ENCODE assay signal across 9 mouse cellular contexts in genomic region chr2:73484561-73485235, GRCm38 (mm10). TPM values are rescaled to one million over a fixed set of nuclear protein-coding genes. Genes with fewer than 3 reads are reported as not detected.
DNase-seq lines count a peak whose midpoint lies in the region; ATAC-seq and TF ChIP-seq lines count a peak whose summit lies in the region.
"Had no signal": no experiment of that assay in that cellular context is flagged by ENCODE, and none has a peak within 500 bp of the region (broad histone marks: within the 10 kb centered on the region; RNA-seq: fewer than 3 reads in every experiment).

No protein-coding gene starts in this region.

- ATAC-seq in forebrain, embryonic 12.5 days (ENCODE audit: low FRiP score) = no peak
- no peak for ATAC-seq in forebrain, postnatal 0 days
- 0 out of 2 replicates have a peak, but pooled peaks have one; percentile 11 for ATAC-seq in liver, embryonic 12.5 days

- H3K27ac ChIP-seq in forebrain, embryonic 12.5 days = peak overlapping the region; percentile 71; the same call in 1 of the 2 replicates
- no peak overlapping the region; the same call in 1 of the 2 replicates for H3K27ac ChIP-seq in forebrain, postnatal 0 days (ENCODE audit: low read depth, low read length)
- peak overlapping the region; percentile 92 for H3K27ac ChIP-seq in thymus, adult 2 months (ENCODE audit: control insufficient read depth, insufficient read depth, low read length)
- peak overlapping the region; percentile 83 for H3K27ac ChIP-seq in liver, embryonic 12.5 days
- H3K27ac ChIP-seq in cerebellum, adult 2 months (ENCODE audit: insufficient read depth, low read length) = no peak overlapping the region
- H3K27ac ChIP-seq: neural tube, embryonic 12.5 days had no signal

- no peak for TF ChIP-seq CTCF in forebrain, postnatal 0 days (IDR thresholded peaks at IDR 0.05; ENCODE audit: low read depth)
- TF ChIP-seq CTCF in thymus, adult 2 months (IDR thresholded peaks at IDR 0.05; ENCODE audit: borderline replicate concordance, control insufficient read depth, extremely low read depth, insufficient read depth, low read length, poor library complexity) = no peak
- TF ChIP-seq CTCF in cerebellum, adult 2 months (IDR thresholded peaks at IDR 0.05; ENCODE audit: borderline replicate concordance, insufficient read depth, low read depth, low read length) = no peak

- no peaks in the 10 kb centered on the region for H3K27me3 ChIP-seq in forebrain, embryonic 12.5 days
- H3K27me3 ChIP-seq in forebrain, postnatal 0 days (ENCODE audit: insufficient read depth, low read length) = no peaks in the 10 kb centered on the region
- H3K27me3 ChIP-seq in thymus, adult 2 months (ENCODE audit: control insufficient read depth, insufficient read depth, low read length) = no peaks in the 10 kb centered on the region
- no peaks in the 10 kb centered on the region for H3K27me3 ChIP-seq in liver, embryonic 12.5 days (replicated peaks)
- H3K27me3 ChIP-seq in cerebellum, adult 2 months (ENCODE audit: control insufficient read depth, insufficient read depth, low read length) = no peaks in the 10 kb centered on the region
- H3K27me3 ChIP-seq: neural tube, embryonic 12.5 days had no signal

- no peak overlapping the region for H3K9ac ChIP-seq in forebrain, embryonic 12.5 days
- H3K9ac ChIP-seq in forebrain, postnatal 0 days = no peak overlapping the region
- peak overlapping the region; percentile 73 for H3K9ac ChIP-seq in liver, embryonic 12.5 days
- H3K9ac ChIP-seq: neural tube, embryonic 12.5 days had no signal

- TF ChIP-seq POLR2A in thymus, adult 2 months (IDR thresholded peaks at IDR 0.05; ENCODE audit: control insufficient read depth, extremely low read depth, insufficient read depth, low read length, poor library complexity) = no peak
- no peak for TF ChIP-seq POLR2A in cerebellum, adult 2 months (IDR thresholded peaks at IDR 0.05; ENCODE audit: borderline replicate concordance, insufficient read depth, low read length)

- H3K4me3 ChIP-seq in forebrain, embryonic 12.5 days (replicated peaks) = no peak overlapping the region
- no peak overlapping the region for H3K4me3 ChIP-seq in forebrain, postnatal 0 days (ENCODE audit: low read depth, low read length)
- peak overlapping the region; percentile 81 for H3K4me3 ChIP-seq in thymus, adult 2 months (ENCODE audit: control insufficient read depth, insufficient read depth, low read length)
- peak overlapping the region; percentile 63 for H3K4me3 ChIP-seq in liver, embryonic 12.5 days
- H3K4me3 ChIP-seq in cerebellum, adult 2 months (replicated peaks; ENCODE audit: insufficient read depth, low read depth, low read length) = no peak overlapping the region
- H3K4me3 ChIP-seq: neural tube, embryonic 12.5 days had no signal

- H3K9me3 ChIP-seq in forebrain, embryonic 12.5 days = no peaks in the 10 kb centered on the region
- H3K9me3 ChIP-seq in forebrain, postnatal 0 days (ENCODE audit: low read length) = no peaks in the 10 kb centered on the region
- no peaks in the 10 kb centered on the region for H3K9me3 ChIP-seq in liver, embryonic 12.5 days (replicated peaks)
- H3K9me3 ChIP-seq: neural tube, embryonic 12.5 days had no signal

- H3K4me1 ChIP-seq in forebrain, embryonic 12.5 days = peaks cover 12% of the 10 kb centered on the region
- H3K4me1 ChIP-seq in forebrain, postnatal 0 days (ENCODE audit: insufficient read depth) = peaks cover 7% of the 10 kb centered on the region; the same call in 1 of the 2 replicates
- H3K4me1 ChIP-seq in thymus, adult 2 months (replicated peaks; ENCODE audit: control insufficient read depth, insufficient read depth, low read length) = peaks cover 18% of the 10 kb centered on the region
- H3K4me1 ChIP-seq in liver, embryonic 12.5 days = peaks cover 35% of the 10 kb centered on the region
- H3K4me1 ChIP-seq in cerebellum, adult 2 months (ENCODE audit: control insufficient read depth, insufficient read depth, low read length) = no peaks in the 10 kb centered on the region

- H3K4me2 ChIP-seq in forebrain, embryonic 12.5 days = 0 out of 2 replicates have a peak overlapping the region, but pooled peaks have one; percentile 4
- no peak overlapping the region for H3K4me2 ChIP-seq in forebrain, postnatal 0 days (ENCODE audit: low read depth)
- peak overlapping the region; percentile 76 for H3K4me2 ChIP-seq in liver, embryonic 12.5 days
- H3K4me2 ChIP-seq: neural tube, embryonic 12.5 days had no signal

- no peaks in the 10 kb centered on the region for H3K36me3 ChIP-seq in forebrain, embryonic 12.5 days (replicated peaks)
- H3K36me3 ChIP-seq in forebrain, postnatal 0 days (ENCODE audit: insufficient read depth) = no peaks in the 10 kb centered on the region
- H3K36me3 ChIP-seq in thymus, adult 2 months (ENCODE audit: control insufficient read depth, insufficient read depth, low read length) = peaks cover 13% of the 10 kb centered on the region; the same call in 1 of the 2 replicates
- peaks cover 9% of the 10 kb centered on the region; the same call in 1 of the 2 replicates for H3K36me3 ChIP-seq in liver, embryonic 12.5 days
- H3K36me3 ChIP-seq: neural tube, embryonic 12.5 days had no signal

- WGBS in forebrain, embryonic 12.5 days = 55% methylated on average over 15 of the region's 15 CpGs
- 47% methylated on average over 15 of the region's 15 CpGs for WGBS in forebrain, postnatal 0 days
- 3% methylated on average over 15 of the region's 15 CpGs for WGBS in thymus, adult 2 months
- 17% methylated on average over 15 of the region's 15 CpGs for WGBS in liver, embryonic 12.5 days (ENCODE audit: insufficient replicate concordance)
- WGBS in cerebellum, adult 2 months = 80% methylated on average over 15 of the region's 15 CpGs

- DNase-seq in forebrain, postnatal 0 days = no peak
- peak; percentile 28 for DNase-seq in thymus, adult 2 months
- no peak for DNase-seq in thymus, postnatal 10 days (ENCODE audit: low spot score in 2 of 2)
- no peak for DNase-seq in frontal cortex, postnatal 10 days (ENCODE audit: low spot score in 2 of 2)
- DNase-seq in adrenal gland, postnatal 4 days (ENCODE audit: low spot score in 2 of 2) = no peak
- no peak for DNase-seq in cerebellum, adult 2 months

RNA-seq across cellular contexts. Expression of gene Wipf1, which starts 44.8 kb away (rescaled TPM):
- 4.3 and 5.5 TPM in 2 replicates for polyA plus RNA-seq in forebrain, embryonic 12.5 days (2016; fragmentation: Nextera tagmentation; extraction: Ambion mirVana)
- total RNA-seq in forebrain, postnatal 0 days (2014; rRNA removed) = 1.8 and 2.4 TPM in 2 replicates
- 2.0 and 2.1 TPM in 2 replicates for polyA plus RNA-seq in forebrain, postnatal 0 days (2015; fragmentation: Nextera tagmentation; extraction: Ambion mirVana)
- 56.6 and 68.0 TPM in 2 replicates for polyA plus RNA-seq in thymus, adult 2 months (2012; rRNA removed)
- 5.7 and 6.1 TPM in 2 replicates for polyA plus RNA-seq in liver, embryonic 12.5 days (2016; fragmentation: Nextera tagmentation; extraction: Ambion mirVana)
- total RNA-seq in adrenal gland, postnatal 4 days (2021) = 10 to 100 TPM; 20.4 to 22.1 TPM
- 6.1 and 7.2 TPM in 2 replicates for polyA plus RNA-seq in cerebellum, adult 2 months (2012; rRNA removed)

Comparison
In these comparisons a context has a peak if more than half of its experiments do, and no peak if none do; other contexts are left out.
1. H3K27ac ChIP-seq: peak in forebrain, embryonic 12.5 days (single experiment), thymus, adult 2 months (single experiment) and liver, embryonic 12.5 days (single experiment); none in forebrain, postnatal 0 days (single experiment) and cerebellum, adult 2 months (single experiment).
2. H3K4me3 ChIP-seq: peak in thymus, adult 2 months (single experiment) and liver, embryonic 12.5 days (single experiment); none in forebrain, embryonic 12.5 days (single experiment), forebrain, postnatal 0 days (single experiment) and cerebellum, adult 2 months (single experiment).